Mouse (Mus musculus): Measurements from ENCODE around the gene Ccna2. TPM values are rescaled to one million over a fixed set of nuclear protein-coding genes. Genes with fewer than 3 reads are reported as not detected.
"Not testable (repeated sequence)": the region's sequence is repeated elsewhere in the genome, so short reads cannot be mapped to it uniquely, and the experiment has no call there.

Gene Ccna2
- total RNA-seq (2017), result 1.0 to 5.1 TPM (median 2.7 TPM) in 3 replicates

- ATAC-seq (replicated peaks; ENCODE audit: insufficient number of reproducible peaks, low FRiP score, low TSS enrichment, poor library complexity, severe bottlenecking), result peak; percentile 96
Measured at GRCm38 (mm10) chr3:36571827-36572378, at the start of gene Ccna2. Gene Ccna2, minus strand, starts transcription at chr3:36572150.

DNA sequence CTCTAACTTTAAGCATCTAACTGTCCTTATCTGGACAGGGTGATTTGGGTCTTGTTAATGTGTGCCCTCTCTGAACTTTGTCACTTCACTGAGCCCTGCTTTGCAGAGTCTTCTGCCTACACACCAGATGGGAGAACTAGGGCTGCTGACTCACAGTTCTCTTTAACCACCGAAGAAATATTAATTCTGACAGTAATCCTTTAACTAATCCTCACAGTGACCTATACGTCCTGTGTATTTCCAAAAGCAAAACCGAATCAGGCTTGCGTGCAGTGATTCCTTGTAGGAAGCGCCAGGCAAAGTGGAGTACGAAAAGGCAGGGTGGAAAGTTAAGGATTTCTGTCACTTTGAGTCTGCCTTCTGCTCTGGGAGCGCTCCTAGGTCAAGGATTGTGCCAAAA, 46.2 kb upstream of the Ccna2 start:
- ATAC-seq (replicated peaks; ENCODE audit: insufficient number of reproducible peaks, low FRiP score, low TSS enrichment, poor library complexity, severe bottlenecking), result no peak

DNA sequence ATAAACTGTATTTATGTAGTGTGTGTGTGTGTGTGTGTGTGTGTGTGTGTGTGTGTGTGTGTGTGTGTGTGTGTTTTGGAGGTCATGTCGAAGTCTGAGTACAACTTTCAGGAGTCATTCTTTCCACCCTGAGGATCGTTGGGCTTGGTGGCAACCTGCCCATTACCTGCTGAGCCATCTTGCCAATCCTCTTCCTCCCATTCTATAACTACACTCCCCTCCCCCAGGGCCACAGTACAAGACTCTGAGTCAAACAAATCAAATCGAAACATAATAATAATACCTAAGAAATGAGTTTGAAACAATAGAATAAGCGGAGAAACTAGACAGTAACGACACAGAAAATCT, 41.9 kb upstream of the Ccna2 start:
- no peak for ATAC-seq (replicated peaks; ENCODE audit: insufficient number of reproducible peaks, low FRiP score, low TSS enrichment, poor library complexity, severe bottlenecking)

DNA sequence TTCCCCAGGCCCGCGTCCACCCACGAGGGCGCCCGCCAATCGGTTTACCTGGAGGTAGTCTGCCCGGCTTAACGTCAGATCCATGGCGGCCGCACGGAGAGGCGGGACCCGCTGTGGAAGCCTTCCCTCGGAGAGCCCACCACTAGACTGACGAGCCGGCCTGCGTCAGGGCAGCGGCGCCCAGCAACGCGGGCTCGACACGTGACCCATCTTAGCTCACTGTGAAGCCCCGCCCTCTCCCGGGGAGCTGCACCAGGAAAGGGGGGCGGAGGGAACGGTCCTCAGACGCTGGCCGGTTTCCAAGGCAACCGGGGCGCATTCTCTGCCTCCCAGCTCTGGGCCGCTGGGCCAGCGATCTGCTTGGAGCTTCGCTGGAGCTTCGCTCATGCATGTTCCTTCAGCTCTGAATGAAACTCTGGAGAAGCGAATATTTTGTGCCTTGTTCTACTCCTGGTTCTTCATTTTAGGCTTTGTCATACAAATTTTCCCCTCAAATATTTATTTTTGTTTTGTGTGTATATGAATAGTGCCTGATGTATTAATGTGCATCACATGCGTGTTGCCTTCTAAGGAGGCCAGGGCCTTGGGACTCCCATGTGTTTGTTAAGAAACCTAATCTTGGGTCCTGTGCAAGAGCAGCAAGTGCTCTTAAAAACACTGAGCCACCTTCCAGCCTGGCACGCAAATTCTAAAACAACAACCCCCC, 41.4 kb upstream of the Ccna2 start, which contains the start of gene Bbs7:
Bbs7 (minus strand) TSS at position 276 of the 706 bp plus-strand sequence.
- ATAC-seq (replicated peaks; ENCODE audit: insufficient number of reproducible peaks, low FRiP score, low TSS enrichment, poor library complexity, severe bottlenecking), result peak; percentile 86

- ATAC-seq (replicated peaks; ENCODE audit: insufficient number of reproducible peaks, low FRiP score, low TSS enrichment, poor library complexity, severe bottlenecking), result no peak
Measured at GRCm38 (mm10) chr3:36612687-36613086, 40.7 kb upstream of the Ccna2 start.

- ATAC-seq (replicated peaks; ENCODE audit: insufficient number of reproducible peaks, low FRiP score, low TSS enrichment, poor library complexity, severe bottlenecking), result no peak
Measured at GRCm38 (mm10) chr3:36605894-36606783, 34.2 kb upstream of the Ccna2 start.

DNA sequence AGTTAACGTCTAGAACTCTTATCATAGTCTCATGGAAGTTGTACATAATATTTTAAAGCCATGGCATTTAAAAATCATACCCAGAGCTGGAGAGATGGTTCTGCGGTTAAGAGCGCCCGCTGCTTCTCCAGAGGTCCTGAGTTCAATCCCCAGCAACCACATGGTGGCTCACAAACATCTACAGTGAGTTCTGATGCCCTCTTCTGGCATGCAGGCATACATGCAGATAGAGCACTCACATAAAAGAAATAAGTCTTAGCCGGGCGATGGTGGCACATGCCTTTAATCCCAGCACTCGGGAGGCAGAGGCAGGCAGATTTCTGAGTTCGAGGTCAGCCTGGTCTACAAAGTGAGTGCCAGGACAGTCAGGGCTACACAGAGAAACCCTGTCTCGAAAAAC, 27.8 kb upstream of the Ccna2 start:
- ATAC-seq (replicated peaks; ENCODE audit: insufficient number of reproducible peaks, low FRiP score, low TSS enrichment, poor library complexity, severe bottlenecking), result not testable (repeated sequence)

GRCm38 (mm10) chr3:36598811-36599210, 26.9 kb upstream of the Ccna2 start:
- no peak for ATAC-seq (replicated peaks; ENCODE audit: insufficient number of reproducible peaks, low FRiP score, low TSS enrichment, poor library complexity, severe bottlenecking)

DNA sequence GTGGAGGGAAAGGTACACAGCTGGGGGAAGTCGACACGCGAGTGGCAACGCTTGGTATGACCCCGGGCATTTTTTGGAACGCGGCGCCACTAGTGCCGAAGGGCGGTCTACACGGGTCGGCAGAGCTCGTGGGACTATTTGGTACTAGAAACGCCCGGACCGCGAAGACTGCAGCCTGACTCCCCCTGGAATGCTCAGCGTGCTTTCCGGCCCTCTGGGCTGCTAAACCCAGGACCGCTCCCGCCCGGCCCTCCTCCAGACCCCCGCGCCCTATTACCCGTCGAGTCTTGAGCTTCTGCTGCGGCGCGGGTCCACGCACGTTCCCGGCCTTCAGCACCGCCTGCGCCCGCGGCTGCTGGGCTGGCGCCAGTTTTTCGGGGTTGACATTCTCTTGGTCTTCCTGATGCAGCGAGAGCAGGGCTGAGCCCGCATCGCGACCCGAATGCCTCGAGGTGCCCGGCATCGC, 556 bp downstream of the Ccna2 start:
- ATAC-seq (replicated peaks; ENCODE audit: insufficient number of reproducible peaks, low FRiP score, low TSS enrichment, poor library complexity, severe bottlenecking), result no peak

- ATAC-seq (replicated peaks; ENCODE audit: insufficient number of reproducible peaks, low FRiP score, low TSS enrichment, poor library complexity, severe bottlenecking), result no peak
Measured at GRCm38 (mm10) chr3:36569836-36570235, 2.1 kb downstream of the Ccna2 start.

- no peak for ATAC-seq (replicated peaks; ENCODE audit: insufficient number of reproducible peaks, low FRiP score, low TSS enrichment, poor library complexity, severe bottlenecking)
Measured at GRCm38 (mm10) chr3:36563666-36564065, 8.3 kb downstream of the Ccna2 start.

- ATAC-seq (replicated peaks; ENCODE audit: insufficient number of reproducible peaks, low FRiP score, low TSS enrichment, poor library complexity, severe bottlenecking), result no peak
Measured at GRCm38 (mm10) chr3:36559606-36560005, 12.3 kb downstream of the Ccna2 start.

DNA sequence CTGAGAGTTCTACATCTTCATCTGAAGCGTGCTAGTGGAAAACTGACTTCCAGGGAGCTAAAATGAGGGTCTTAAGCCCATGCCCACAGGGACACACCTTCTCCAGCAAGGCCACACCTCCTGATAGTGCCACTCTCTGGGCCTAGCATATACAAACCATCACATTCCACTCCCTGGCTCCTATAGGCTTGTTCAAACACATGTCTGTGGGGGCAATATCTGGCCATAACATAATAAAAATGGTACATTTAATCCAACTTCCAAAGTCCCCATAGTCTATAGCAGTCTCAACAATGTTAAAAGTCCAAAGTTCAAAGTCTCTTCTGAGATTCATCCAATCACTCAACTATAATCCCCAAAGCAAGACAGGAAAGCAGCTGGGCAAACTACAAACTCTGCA, 14.3 kb downstream of the Ccna2 start:
- no peak for ATAC-seq (replicated peaks; ENCODE audit: insufficient number of reproducible peaks, low FRiP score, low TSS enrichment, poor library complexity, severe bottlenecking)

DNA sequence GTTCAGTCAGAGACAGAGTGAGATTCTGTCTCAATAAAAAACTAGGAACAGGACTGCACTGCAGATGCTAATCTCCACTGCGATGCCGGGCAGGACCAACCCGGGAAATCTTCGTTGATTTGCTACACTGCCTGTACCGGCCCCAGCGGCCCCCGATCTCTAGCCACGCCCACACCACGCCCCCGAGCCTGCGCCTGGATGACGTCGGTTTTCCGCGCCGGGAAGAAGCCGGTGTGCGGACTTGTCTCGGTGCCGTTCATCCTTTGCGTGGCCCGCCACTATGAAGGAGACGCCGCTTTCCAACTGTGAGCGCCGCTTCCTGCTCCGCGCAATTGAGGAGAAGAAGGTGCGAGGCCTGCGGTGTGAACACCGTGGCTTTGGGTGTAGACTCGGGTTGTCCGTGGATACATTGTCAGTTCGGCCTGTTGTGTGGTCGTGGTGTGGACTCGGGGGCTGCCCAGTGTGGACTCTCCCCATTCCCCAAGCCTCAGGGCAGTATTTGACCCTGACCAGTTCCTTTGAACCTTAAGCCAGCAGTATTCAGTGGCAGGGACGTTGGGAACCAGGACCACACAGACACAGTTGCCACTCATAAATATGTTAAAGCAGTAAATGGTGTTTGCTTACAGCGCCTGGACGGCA, 19.4 kb downstream of the Ccna2 start, which contains the start of gene Exosc9:
Exosc9 (plus strand) TSS at position 201 of the 642 bp plus-strand sequence.
- ATAC-seq (replicated peaks; ENCODE audit: insufficient number of reproducible peaks, low FRiP score, low TSS enrichment, poor library complexity, severe bottlenecking), result peak; percentile 95

- peak; percentile 11; the same call in 1 of the 2 replicates for ATAC-seq (replicated peaks; ENCODE audit: insufficient number of reproducible peaks, low FRiP score, low TSS enrichment, poor library complexity, severe bottlenecking)
Measured at GRCm38 (mm10) chr3:36551851-36552384, 20.0 kb downstream of the Ccna2 start.

GRCm38 (mm10) chr3:36551343-36551742, 20.6 kb downstream of the Ccna2 start:
- no peak for ATAC-seq (replicated peaks; ENCODE audit: insufficient number of reproducible peaks, low FRiP score, low TSS enrichment, poor library complexity, severe bottlenecking)

DNA sequence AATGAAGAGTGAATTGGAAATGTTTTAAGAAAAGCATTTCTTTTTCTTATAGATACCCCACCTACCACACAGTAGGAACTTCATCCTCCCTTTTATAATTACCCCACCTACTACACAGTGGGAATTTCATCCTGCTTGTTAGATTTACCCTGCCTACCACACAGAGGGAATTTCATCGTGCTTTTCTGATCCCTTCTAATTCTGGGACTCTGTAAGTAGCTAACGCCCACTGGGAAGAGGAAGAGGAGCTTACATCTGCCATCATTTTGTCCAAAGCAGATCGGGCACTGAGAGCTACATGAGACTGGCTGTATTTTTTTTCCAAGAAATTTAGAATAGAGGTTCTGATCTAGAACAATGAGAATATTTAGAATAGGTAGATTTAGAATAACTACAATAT, 27.0 kb downstream of the Ccna2 start:
- no peak for ATAC-seq (replicated peaks; ENCODE audit: insufficient number of reproducible peaks, low FRiP score, low TSS enrichment, poor library complexity, severe bottlenecking)

DNA sequence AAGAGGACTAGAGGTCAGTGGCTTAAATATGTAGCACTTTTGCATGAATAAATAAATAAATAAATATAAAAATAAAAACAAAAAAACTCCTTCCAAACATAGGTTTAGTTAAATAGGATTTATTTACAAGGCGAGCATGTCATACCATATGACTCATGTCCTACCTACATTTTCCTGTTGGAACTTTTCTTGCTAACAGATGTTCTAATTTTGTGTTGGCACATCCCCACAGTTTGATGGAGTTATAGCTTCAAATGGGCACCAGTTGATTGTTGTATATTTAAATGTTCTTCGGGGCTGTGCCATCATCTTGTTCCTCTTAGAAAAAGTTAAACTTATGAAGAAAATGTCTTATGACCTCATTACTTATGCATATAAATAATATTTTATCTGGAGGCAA, 30.6 kb downstream of the Ccna2 start:
- ATAC-seq (replicated peaks; ENCODE audit: insufficient number of reproducible peaks, low FRiP score, low TSS enrichment, poor library complexity, severe bottlenecking), result no peak

DNA sequence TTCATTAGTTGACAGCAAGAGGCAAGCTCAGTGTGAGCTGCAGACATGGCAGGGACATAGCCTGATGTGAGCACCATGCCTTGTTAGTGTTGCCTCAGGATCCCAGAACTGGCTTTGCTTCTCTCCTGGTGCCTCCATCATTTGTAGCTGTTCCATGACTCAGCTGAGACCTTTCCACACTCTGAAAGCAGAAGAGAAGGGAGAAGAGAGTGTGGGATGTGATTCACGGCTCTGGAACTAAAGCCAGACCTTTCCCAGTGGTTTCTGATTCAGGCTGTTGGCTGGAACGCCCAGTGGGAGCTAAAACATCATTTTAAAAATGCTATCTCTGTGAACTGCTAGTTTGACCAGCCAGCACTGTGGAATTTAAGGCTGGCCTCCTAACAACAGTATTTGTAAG, 31.2 kb downstream of the Ccna2 start:
- no peak for ATAC-seq (replicated peaks; ENCODE audit: insufficient number of reproducible peaks, low FRiP score, low TSS enrichment, poor library complexity, severe bottlenecking)

All from monocyte, adult 5-6 weeks (primary cell).